Mouse (Mus musculus) left cerebral cortex, adult 8-10 months (tissue): ENCODE data around the gene Lmntd1. TPM values are rescaled to one million over a fixed set of nuclear protein-coding genes. Genes with fewer than 3 reads are reported as not detected.

Source experiments
- DNase-seq, 2 experiments: peaks; one replicate each; pipeline ENCODE4 v3.0.0; 2022; ENCODE audit warnings: low spot score in 2 of 2
- total RNA-seq, 4 experiments: library from RNA; stranded (reverse); gene quantifications; 2 replicates each; pipeline ENCODE4 v1.2.4; 2022

Lmntd1 gene
- total RNA-seq: 1 to 10 TPM; 2.1 to 3.5 (median 2.7) TPM

- no peak for DNase-seq
Observed at GRCm38 (mm10) chr6:145614219-145614618, at the start of gene Lmntd1. Gene Lmntd1, minus strand, starts transcription at chr6:145614319.

- no peak for DNase-seq
Observed at GRCm38 (mm10) chr6:145660943-145661342, 46.8 kb upstream of the Lmntd1 start.

GRCm38 (mm10) chr6:145659116-145659515 lies 45.0 kb upstream of the Lmntd1 start:
- no peak for DNase-seq

- no peak for DNase-seq
Observed at GRCm38 (mm10) chr6:145656740-145657591, 42.8 kb upstream of the Lmntd1 start.

GRCm38 (mm10) chr6:145655678-145656077 lies 41.6 kb upstream of the Lmntd1 start:
- no peak for DNase-seq

- DNase-seq: no peak
Observed at GRCm38 (mm10) chr6:145654062-145654836, 40.1 kb upstream of the Lmntd1 start.

GRCm38 (mm10) chr6:145653626-145654025 lies 39.5 kb upstream of the Lmntd1 start:
- no peak for DNase-seq

GRCm38 (mm10) chr6:145652986-145653385 lies 38.9 kb upstream of the Lmntd1 start:
- no peak for DNase-seq

- no peak for DNase-seq
Observed at GRCm38 (mm10) chr6:145651976-145652375, 37.9 kb upstream of the Lmntd1 start.

GRCm38 (mm10) chr6:145640971-145641506 lies 26.9 kb upstream of the Lmntd1 start:
- no peak for DNase-seq

- DNase-seq: no peak
Observed at GRCm38 (mm10) chr6:145638248-145638647, 24.1 kb upstream of the Lmntd1 start.

- no peak for DNase-seq
Observed at GRCm38 (mm10) chr6:145636682-145637081, 22.6 kb upstream of the Lmntd1 start.

GRCm38 (mm10) chr6:145634454-145634853 lies 20.3 kb upstream of the Lmntd1 start:
- DNase-seq: no peak

- DNase-seq: no peak
Observed at GRCm38 (mm10) chr6:145630269-145630668, 16.1 kb upstream of the Lmntd1 start.

GRCm38 (mm10) chr6:145623141-145623540 lies 9.0 kb upstream of the Lmntd1 start:
- DNase-seq: no peak

- DNase-seq: no peak
Observed at GRCm38 (mm10) chr6:145616402-145617229, 2.5 kb upstream of the Lmntd1 start.

GRCm38 (mm10) chr6:145615666-145616210 lies 1.6 kb upstream of the Lmntd1 start, which contains the start of gene Tuba3b:
Gene Tuba3b, plus strand, starts transcription at chr6:145615757.
- DNase-seq: no peak

- no peak for DNase-seq
Observed at GRCm38 (mm10) chr6:145612611-145613010, 1.5 kb downstream of the Lmntd1 start.

- no peak for DNase-seq
Observed at GRCm38 (mm10) chr6:145610901-145611300, 3.2 kb downstream of the Lmntd1 start.

- no peak for DNase-seq
Observed at GRCm38 (mm10) chr6:145608693-145609092, 5.4 kb downstream of the Lmntd1 start.

GRCm38 (mm10) chr6:145607746-145608145 lies 6.4 kb downstream of the Lmntd1 start:
- no peak for DNase-seq
